Mouse (Mus musculus): ENCODE results near the gene Ufsp1.

DNA sequence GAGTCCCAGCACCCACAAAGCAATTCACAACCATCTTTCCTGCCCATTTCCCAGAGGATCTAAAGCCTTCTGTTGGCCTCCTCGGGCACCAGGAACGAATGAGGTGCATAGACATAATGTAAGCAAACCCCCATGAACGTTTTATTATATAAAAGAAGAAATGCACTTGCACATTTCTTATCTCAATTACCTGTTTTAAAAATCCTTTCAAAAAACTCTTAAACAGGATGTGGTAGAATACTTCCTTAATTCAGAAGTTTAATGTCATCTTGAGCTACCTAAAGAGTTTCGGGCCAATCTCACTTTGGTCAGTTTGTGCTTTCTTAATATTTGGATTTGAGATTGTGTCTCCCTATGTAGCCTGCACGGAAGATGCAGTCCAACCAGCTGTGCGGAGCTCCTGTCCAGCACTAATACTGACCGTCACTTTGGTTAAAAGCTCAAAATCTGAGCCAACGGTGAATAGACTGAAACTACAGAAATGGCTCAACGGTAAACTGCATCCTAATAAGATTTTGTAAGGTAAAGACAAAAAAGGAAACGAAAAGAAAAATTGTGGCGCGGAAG lies 12.1 kb downstream of the Ufsp1 start:
- TF ChIP-seq POLR2A (IDR thresholded peaks at IDR 0.05; ENCODE audit: low read depth, low read length) = no peak
- no peak for TF ChIP-seq CTCF (IDR thresholded peaks at IDR 0.05; ENCODE audit: borderline replicate concordance, insufficient read depth, low read length)

Data from embryonic fibroblast, embryonic 13.5 days (primary cell).